Mouse (Mus musculus): ENCODE measurements around the gene Cfap58.

The Cfap58 gene

GRCm38 (mm10) chr19:48081456-48081855 is 144.0 kb downstream of the Cfap58 start:
- DNase-seq (ENCODE audit: low spot score in 2 of 2), result no peak
